In the genomic region with DNA sequence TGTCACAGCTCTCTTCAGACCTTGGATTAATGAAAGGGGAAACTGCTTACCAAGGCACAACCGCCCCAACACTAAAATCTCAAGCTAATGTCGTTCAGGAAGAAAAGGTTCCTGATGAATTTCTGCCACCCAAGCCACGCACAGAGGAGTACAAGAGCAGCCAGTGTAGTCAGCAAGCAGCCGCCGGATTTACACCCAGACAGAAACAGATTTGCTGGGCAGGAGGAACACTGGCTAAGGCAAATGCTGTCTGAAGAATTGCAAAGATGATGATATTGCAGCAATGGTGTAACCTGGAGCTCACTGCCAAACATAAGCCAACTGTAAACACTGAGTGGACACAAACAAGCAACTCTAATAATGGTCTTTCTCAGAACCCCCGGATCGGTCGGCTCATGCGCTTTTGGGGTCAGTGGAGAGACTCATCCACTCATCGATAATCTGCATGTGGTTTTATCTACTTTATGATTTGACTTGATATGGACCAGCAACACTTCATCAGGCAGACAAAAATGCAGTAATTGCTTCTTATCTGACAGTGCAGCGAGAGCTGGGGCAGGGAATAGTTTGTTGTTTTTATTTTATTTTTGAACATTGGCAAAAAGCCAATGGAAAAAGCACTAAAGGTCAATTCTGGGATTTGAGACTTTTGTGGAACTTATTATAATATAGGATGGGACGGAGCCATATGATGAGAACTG, we compare ENCODE assay signal across 20 mouse cellular contexts.
DNase-seq lines count a peak whose midpoint lies in the region; ATAC-seq and TF ChIP-seq lines count a peak whose summit lies in the region.
"Had no signal": no experiment of that assay in that cellular context is flagged by ENCODE, and none has a peak within 500 bp of the region (broad histone marks: within the 10 kb centered on the region; RNA-seq: fewer than 3 reads in every experiment).

No protein-coding gene starts in this region.

- ATAC-seq in lung, embryonic 14.5 days (ENCODE audit: insufficient read depth), result peak; percentile 82
- ATAC-seq: forebrain, embryonic 16.5 days; hindbrain, embryonic 16.5 days; inflammation-experienced regulatory T-cells, adult 6 months; intestine, postnatal 0 days had no signal

- H3K27ac ChIP-seq in lung, embryonic 14.5 days (ENCODE audit: low read depth), result no peak overlapping the region
- H3K27ac ChIP-seq: embryonic facial prominence, embryonic 12.5 days; heart, embryonic 10.5 days; hindbrain, embryonic 12.5 days had no signal

- no peak for TF ChIP-seq POLR2A in lung, adult 2 months (IDR thresholded peaks at IDR 0.05; ENCODE audit: borderline replicate concordance, extremely low read depth, low read depth, low read length)

- no peaks in the 10 kb centered on the region for H3K36me3 ChIP-seq in lung, embryonic 14.5 days (ENCODE audit: insufficient read depth)
- H3K36me3 ChIP-seq: embryonic facial prominence, embryonic 12.5 days; heart, embryonic 10.5 days; hindbrain, embryonic 12.5 days had no signal

- 37% methylated on average over 12 of the region's 12 CpGs for WGBS in lung, embryonic 14.5 days
- WGBS in lung, adult 2 months, result 49% methylated on average over 12 of the region's 12 CpGs

- H3K4me2 ChIP-seq in lung, embryonic 14.5 days, result no peak overlapping the region
- H3K4me2 ChIP-seq: embryonic facial prominence, embryonic 12.5 days; hindbrain, embryonic 12.5 days had no signal

- TF ChIP-seq CTCF in lung, embryonic 14.5 days (IDR thresholded peaks at IDR 0.05; ENCODE audit: low read depth), result no peak
- TF ChIP-seq CTCF in lung, adult 2 months (IDR thresholded peaks at IDR 0.05; ENCODE audit: insufficient read depth, low read length), result no peak

- H3K9ac ChIP-seq in lung, embryonic 14.5 days, result no peak overlapping the region
- H3K9ac ChIP-seq: embryonic facial prominence, embryonic 12.5 days; hindbrain, embryonic 12.5 days had no signal

- peak; percentile 12 for DNase-seq in cerebellum, adult 9-10 months
- DNase-seq in cerebellum, adult 9-11 months, result no peak
- DNase-seq in lung, embryonic 14.5 days, result peak; percentile 63
- DNase-seq in lung, postnatal 36 days, result no peak
- DNase-seq in lung, postnatal 10 days, result peak; percentile 3
- DNase-seq in lung, adult 2 months, result no peak
- no peak for DNase-seq in retina, embryonic 14.5 days (ENCODE audit: low spot score)
- DNase-seq: adrenal gland, adult 2 months; adrenal gland, postnatal 25 days; cerebellum, adult 11-12 months; heart, adult 18-20 months; heart, postnatal 10 days; heart, postnatal 4 days had no signal

- no peaks in the 10 kb centered on the region for H3K9me3 ChIP-seq in lung, embryonic 14.5 days (ENCODE audit: low read depth, low read length)
- H3K9me3 ChIP-seq: embryonic facial prominence, embryonic 12.5 days; heart, embryonic 10.5 days; hindbrain, embryonic 12.5 days had no signal

- no peak overlapping the region for H3K4me3 ChIP-seq in lung, embryonic 14.5 days (ENCODE audit: low read depth, low read length)
- no peak overlapping the region for H3K4me3 ChIP-seq in lung, adult 2 months (replicated peaks; ENCODE audit: extremely low read depth, low read depth, low read length)
- H3K4me3 ChIP-seq: embryonic facial prominence, embryonic 12.5 days; heart, embryonic 10.5 days; hindbrain, embryonic 12.5 days had no signal

- H3K4me1 ChIP-seq in lung, embryonic 14.5 days (ENCODE audit: insufficient read depth), result no peaks in the 10 kb centered on the region
- H3K4me1 ChIP-seq in lung, adult 2 months (ENCODE audit: control insufficient read depth, insufficient read depth, low read length), result no peaks in the 10 kb centered on the region
- H3K4me1 ChIP-seq: embryonic facial prominence, embryonic 12.5 days; heart, embryonic 10.5 days had no signal

- no peaks in the 10 kb centered on the region for H3K27me3 ChIP-seq in lung, embryonic 14.5 days (ENCODE audit: insufficient read depth, low read length)
- H3K27me3 ChIP-seq: embryonic facial prominence, embryonic 12.5 days; hindbrain, embryonic 12.5 days had no signal

Comparison
In these comparisons a context has a peak if more than half of its experiments do, and no peak if none do; other contexts are left out.
1. DNase-seq: peak in cerebellum, adult 9-10 months (single experiment), lung, embryonic 14.5 days (single experiment) and lung, postnatal 10 days (single experiment); none in cerebellum, adult 9-11 months (single experiment), lung, postnatal 36 days (single experiment), lung, adult 2 months (single experiment) and retina, embryonic 14.5 days (single experiment).